Mouse (Mus musculus) MN1 (cell line): ENCODE data around the gene Ceacam11.
"Not testable (repeated sequence)": the region's sequence is repeated elsewhere in the genome, so short reads cannot be mapped to it uniquely, and the experiment has no call there.

Experiments
- DNase-seq: peaks from one replicate; pipeline ENCODE4 v3.0.0-alpha.2; 2016; ENCODE audit warnings: low spot score

The Ceacam11 gene

GRCm38 (mm10) chr7:17971824-17972223 lies at the start of gene Ceacam11:
Ceacam11 (plus strand) TSS chr7:17972124.
- DNase-seq = no peak

GRCm38 (mm10) chr7:18001131-18001530 lies 29.2 kb downstream of the Ceacam11 start:
- DNase-seq = not testable (repeated sequence)

DNA sequence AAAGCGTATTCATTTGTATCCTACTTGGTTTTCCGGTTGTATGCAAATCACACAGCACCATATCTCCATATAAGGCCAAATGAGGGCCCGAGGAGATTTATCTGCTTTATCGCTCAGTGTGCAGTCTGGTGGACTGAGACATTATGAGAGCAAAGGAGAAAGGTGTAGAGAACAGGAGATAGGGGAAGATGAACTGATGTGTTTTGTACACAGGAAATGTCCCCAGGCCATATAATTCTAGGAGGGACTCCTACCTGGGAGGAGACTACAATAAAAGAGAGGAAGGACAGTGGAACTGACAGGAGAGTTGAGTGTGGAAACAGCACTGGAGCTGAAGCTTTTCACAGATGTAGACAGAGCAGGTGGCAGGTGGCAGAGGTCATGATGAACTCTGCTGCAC lies 37.7 kb downstream of the Ceacam11 start, which contains the start of gene Ceacam13:
Gene Ceacam13 (plus strand): TSS at position 301 of the 400 bp plus-strand sequence.
- no peak for DNase-seq
